Mouse (Mus musculus) ES-Bruce4 (cell line): ENCODE data around the gene Hsf2.

Source experiments
- CTCF ChIP-seq: IDR thresholded peaks from one replicate; pipeline ENCODE4 v1.8.1; 2011; ENCODE audit warnings: low read depth, low read length
- POLR2A ChIP-seq: IDR thresholded peaks from one replicate; pipeline ENCODE4 v1.8.1; 2011; ENCODE audit warnings: low read length; ENCODE audit not compliant: insufficient read depth

- TF ChIP-seq CTCF = no peak
- no peak for TF ChIP-seq POLR2A
These were observed 40.5 kb upstream of the Hsf2 start for GRCm38 (mm10) chr10:57445655-57446054.
